Mouse (Mus musculus) MEL (cell line): ENCODE results near the gene Ccdc162.
A peak's percentile ranks its signal among the peaks of the same experiment; 100 is the strongest.

Experiments used
- BHLHE40 ChIP-seq: IDR thresholded peaks from 2 replicates; pipeline ENCODE4 v1.6.1; 2012; ENCODE audit warnings: low read depth, mild to moderate bottlenecking, inconsistent platforms, low read length, improper control_type of control experiment, borderline replicate concordance
- CTCF ChIP-seq, 3 experiments: IDR thresholded peaks in 2 of 3; conservative IDR thresholded peaks in 1 of 3; 2 replicates each; pipeline ENCODE4 v1.5.1; 2011 to 2012; ENCODE audit warnings: low read length in 3 of 3, low read depth in 2 of 3, mild to moderate bottlenecking in 2 of 3, improper control_type of control experiment in 1 of 3, inconsistent platforms in 1 of 3, mixed read lengths in 1 of 3, moderate library complexity in 1 of 3; ENCODE audit not compliant: control insufficient read depth in 1 of 3, insufficient read depth in 1 of 3, poor library complexity in 1 of 3, severe bottlenecking in 1 of 3
- E2F4 ChIP-seq: IDR thresholded peaks from 2 replicates; pipeline ENCODE4 v1.6.1; 2011; ENCODE audit warnings: low read depth, low read length, improper control_type of control experiment, borderline replicate concordance
- ELF1 ChIP-seq: IDR thresholded peaks from 2 replicates; pipeline ENCODE4 v1.6.1; 2014; ENCODE audit warnings: low read depth, mild to moderate bottlenecking, inconsistent platforms, low read length, improper control_type of control experiment, moderate library complexity
- EP300 ChIP-seq, 2 experiments: IDR thresholded peaks; 2 replicates each; pipeline ENCODE4 v1.6.1; 2011; ENCODE audit warnings: improper control_type of control experiment in 2 of 2, low read length in 2 of 2, low read depth in 1 of 2, mild to moderate bottlenecking in 1 of 2
- GATA1 ChIP-seq: IDR thresholded peaks from 2 replicates; pipeline ENCODE4 v1.6.1; 2011; ENCODE audit warnings: low read depth, low read length, improper control_type of control experiment
- HCFC1 ChIP-seq: IDR thresholded peaks from 2 replicates; pipeline ENCODE4 v1.6.1; 2012; ENCODE audit warnings: low read depth, mild to moderate bottlenecking, inconsistent platforms, low read length, improper control_type of control experiment, moderate library complexity
- JUND ChIP-seq: IDR thresholded peaks from 2 replicates; pipeline ENCODE4 v1.6.1; 2011; ENCODE audit warnings: low read depth, mild to moderate bottlenecking, improper control_type of control experiment, low read length
- MEF2A ChIP-seq: IDR thresholded peaks from 2 replicates; pipeline ENCODE4 v1.6.1; 2014; ENCODE audit warnings: low read depth, mild to moderate bottlenecking, inconsistent platforms, low read length, improper control_type of control experiment; ENCODE audit not compliant: poor library complexity, insufficient replicate concordance, severe bottlenecking; ENCODE audit errors: extremely low read depth
- POLR2A ChIP-seq, 2 experiments: IDR thresholded peaks; 2 replicates each; pipeline ENCODE4 v1.6.1; 2011 to 2012; ENCODE audit warnings: low read length in 2 of 2, mild to moderate bottlenecking in 2 of 2, control low read depth in 1 of 2, improper control_type of control experiment in 1 of 2, low read depth in 1 of 2, moderate library complexity in 1 of 2; ENCODE audit not compliant: control insufficient read depth in 1 of 2, insufficient read depth in 1 of 2, poor library complexity in 1 of 2
- POLR2AphosphoS5 ChIP-seq: IDR thresholded peaks from 2 replicates; pipeline ENCODE4 v1.6.1; 2012; ENCODE audit warnings: low read depth, borderline replicate concordance, mild to moderate bottlenecking, inconsistent platforms, low read length, moderate library complexity, mixed read lengths
- SMC3 ChIP-seq: IDR thresholded peaks from 2 replicates; pipeline ENCODE4 v1.6.1; 2011; ENCODE audit warnings: low read depth, low read length, improper control_type of control experiment
- USF1 ChIP-seq: IDR thresholded peaks from 2 replicates; pipeline ENCODE4 v1.6.1; 2014; ENCODE audit warnings: low read depth, mild to moderate bottlenecking, inconsistent platforms, low read length, improper control_type of control experiment, moderate library complexity
- ZNF384 ChIP-seq: IDR thresholded peaks from 2 replicates; pipeline ENCODE4 v1.6.1; 2012; ENCODE audit warnings: low read depth, mild to moderate bottlenecking, inconsistent platforms, low read length, improper control_type of control experiment

- TF ChIP-seq USF1, result no peak
- no peak for TF ChIP-seq SMC3
- TF ChIP-seq ZNF384, result peak; percentile 70
- no peak for TF ChIP-seq CTCF (IDR thresholded peaks at IDR 0.05 in 2 of 3, conservative IDR thresholded peaks at IDR 0.05 in 1 of 3; ENCODE audit: control insufficient read depth in 1 of 3, insufficient read depth in 1 of 3, low read depth in 2 of 3, low read length in 3 of 3, poor library complexity in 1 of 3, severe bottlenecking in 1 of 3)
- no peak for TF ChIP-seq ELF1
- TF ChIP-seq E2F4, result no peak
- no peak for TF ChIP-seq HCFC1
- no peak for TF ChIP-seq BHLHE40
- no peak for TF ChIP-seq POLR2A (IDR thresholded peaks at IDR 0.05; ENCODE audit: control insufficient read depth in 1 of 2, insufficient read depth in 1 of 2, low read depth in 1 of 2, low read length in 2 of 2, poor library complexity in 1 of 2)
- TF ChIP-seq JUND, result no peak
- TF ChIP-seq EP300 (IDR thresholded peaks at IDR 0.05; ENCODE audit: low read depth in 1 of 2, low read length in 2 of 2), result no peak
- no peak for TF ChIP-seq MEF2A
- no peak for TF ChIP-seq POLR2AphosphoS5
- no peak for TF ChIP-seq GATA1
Measured at GRCm38 (mm10) chr10:41520410-41520673, 196.1 kb downstream of the Ccdc162 start.
